Mouse (Mus musculus) bone marrow macrophage, adult 2 months (primary cell): ENCODE results near the gene Slc16a12.

Source experiments
- CTCF ChIP-seq: IDR thresholded peaks from 2 replicates; pipeline ENCODE4 v1.5.1; 2012; ENCODE audit warnings: low read depth, mild to moderate bottlenecking, low read length, moderate library complexity
- POLR2A ChIP-seq: IDR thresholded peaks from 2 replicates; pipeline ENCODE4 v1.6.1; 2012; ENCODE audit warnings: mild to moderate bottlenecking, low read depth, low read length, borderline replicate concordance

DNA sequence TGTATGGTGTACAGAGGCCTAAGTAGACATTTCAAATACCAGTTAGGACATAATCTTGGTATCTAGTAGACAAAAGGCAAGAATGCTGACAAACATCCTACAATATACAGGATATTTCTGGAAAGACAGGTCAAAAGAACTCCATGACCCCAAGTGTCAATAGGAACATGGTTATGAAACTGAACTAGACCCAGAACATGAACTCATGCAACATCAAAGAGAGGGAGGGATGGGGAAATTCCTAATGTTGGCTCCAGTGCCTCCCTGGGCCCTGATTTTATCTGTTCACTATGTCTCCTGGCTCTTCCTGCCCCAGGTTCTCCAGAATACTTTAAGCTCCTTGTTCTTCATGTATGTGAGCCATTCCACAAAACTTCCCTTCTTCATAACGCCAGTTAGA lies 31.2 kb downstream of the Slc16a12 start:
- no peak for TF ChIP-seq CTCF
- TF ChIP-seq POLR2A = no peak
